Mouse (Mus musculus): ENCODE data around the gene Arhgap21.

The Arhgap21 gene

DNA sequence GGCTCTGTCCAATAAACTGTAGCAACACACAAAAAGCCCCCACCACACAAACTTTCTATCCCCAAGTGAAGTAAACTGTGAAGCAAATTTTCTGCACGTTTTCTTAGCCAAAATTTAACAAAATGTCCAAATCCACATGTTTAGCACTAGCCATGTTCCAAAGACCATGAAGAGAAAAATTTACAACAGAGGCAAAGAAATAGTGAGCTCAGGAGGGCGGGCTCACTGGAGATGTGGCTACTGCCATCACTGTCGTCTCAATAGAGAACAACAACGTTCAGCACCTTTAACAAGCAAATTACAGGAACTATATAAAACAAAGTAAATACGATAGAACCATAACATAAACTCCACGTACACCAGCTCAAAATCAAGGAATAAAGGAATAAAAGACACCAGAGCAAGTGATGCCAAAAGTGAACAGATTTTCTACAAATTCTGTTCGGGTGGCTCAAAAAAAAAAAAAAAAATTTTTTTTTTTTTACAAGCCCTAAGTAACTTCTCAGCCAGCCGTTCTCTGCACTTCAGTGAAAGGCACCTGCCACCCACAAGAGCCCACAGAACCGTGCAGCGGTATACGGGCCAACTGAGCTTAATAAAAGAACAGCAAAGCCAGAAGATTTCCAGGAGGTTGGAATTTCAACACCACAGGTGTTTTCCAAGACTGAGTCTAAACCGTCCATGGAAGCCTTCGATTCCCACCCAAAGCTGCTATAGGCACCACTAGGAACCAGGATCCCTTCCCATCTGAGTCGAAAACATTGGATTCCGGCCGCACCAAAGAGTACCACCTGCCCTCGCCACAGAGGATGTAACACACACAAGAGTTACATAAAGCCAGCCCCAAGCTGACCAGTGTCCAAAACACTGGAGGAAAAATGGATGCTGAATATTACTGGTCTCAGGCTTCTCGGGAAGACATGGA, 2.2 kb downstream of the Arhgap21 start:
- DNase-seq (ENCODE audit: low spot score in 2 of 2) = no peak

DNA sequence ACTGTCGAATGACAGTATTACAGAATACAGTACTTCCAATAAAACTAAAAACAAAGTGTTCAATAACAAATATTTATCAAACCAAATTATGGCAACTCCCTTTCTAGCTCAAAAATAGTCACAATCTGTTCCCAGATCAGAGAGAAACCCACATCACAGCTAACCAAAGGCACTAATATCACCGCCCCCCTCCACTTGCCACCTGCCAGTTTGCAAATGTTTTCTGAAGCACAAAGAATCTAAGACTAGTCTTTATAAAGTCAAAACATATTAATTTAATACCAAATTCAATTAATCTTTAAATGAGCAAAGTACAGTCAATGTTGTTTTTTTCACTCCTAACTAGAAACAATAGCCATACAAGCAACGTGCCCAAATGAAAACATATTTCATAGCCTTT, 3.3 kb downstream of the Arhgap21 start:
- DNase-seq (ENCODE audit: low spot score in 2 of 2) = no peak

GRCm38 (mm10) chr2:20964461-20964860, 4.2 kb downstream of the Arhgap21 start:
- no peak for DNase-seq (ENCODE audit: low spot score in 2 of 2)

DNA sequence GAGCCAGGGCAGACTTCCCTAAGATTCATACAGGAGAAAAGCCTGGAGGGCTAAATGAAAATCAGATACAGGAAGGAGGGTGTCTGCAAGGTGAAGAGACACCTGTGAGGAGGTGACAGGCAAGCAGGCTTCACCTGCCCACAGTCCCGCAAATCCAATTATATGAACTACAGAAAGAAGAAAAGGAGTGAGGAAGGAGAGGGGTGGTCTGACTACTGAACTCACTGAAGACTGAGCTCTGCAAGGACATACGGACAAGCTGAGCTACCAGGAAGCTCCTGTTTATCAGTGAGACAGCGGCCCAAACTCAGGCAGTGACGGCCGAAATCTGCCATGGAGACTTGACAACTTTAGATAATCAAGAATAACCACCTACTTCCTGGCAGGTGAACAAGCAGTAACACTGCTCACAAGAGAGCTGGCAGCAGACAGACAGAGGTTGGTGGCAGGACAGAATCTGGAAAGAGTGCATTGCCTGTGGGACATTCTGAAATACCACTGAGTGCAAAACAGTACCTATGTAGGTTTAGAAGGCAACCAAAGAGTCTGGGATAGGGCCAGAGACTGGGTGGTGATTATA, 5.4 kb downstream of the Arhgap21 start:
- DNase-seq (ENCODE audit: low spot score in 2 of 2) = no peak

GRCm38 (mm10) chr2:20962284-20962683, 6.4 kb downstream of the Arhgap21 start:
- DNase-seq (ENCODE audit: low spot score in 2 of 2) = no peak

- DNase-seq (ENCODE audit: low spot score in 2 of 2) = no peak
Measured at GRCm38 (mm10) chr2:20961825-20962224, 6.9 kb downstream of the Arhgap21 start.

DNA sequence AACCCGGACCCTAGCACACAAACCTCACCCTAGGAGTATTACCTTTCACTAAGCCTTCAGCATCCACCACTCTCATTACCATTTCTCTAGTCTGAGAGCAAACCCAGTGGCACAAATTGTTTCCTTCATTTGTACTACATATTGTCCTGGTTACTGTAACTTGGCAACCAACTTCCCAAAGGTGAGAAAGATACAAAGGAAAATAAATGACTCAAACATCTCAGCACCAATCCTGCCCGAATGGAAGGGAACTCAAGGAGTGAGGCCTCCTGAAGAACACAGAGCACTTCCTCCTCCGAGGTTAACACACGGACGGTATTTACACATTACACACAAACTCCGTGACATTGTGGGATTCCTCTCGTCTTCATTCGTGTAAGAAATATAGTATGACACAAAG, 7.4 kb downstream of the Arhgap21 start:
- DNase-seq (ENCODE audit: low spot score in 2 of 2) = no peak

DNA sequence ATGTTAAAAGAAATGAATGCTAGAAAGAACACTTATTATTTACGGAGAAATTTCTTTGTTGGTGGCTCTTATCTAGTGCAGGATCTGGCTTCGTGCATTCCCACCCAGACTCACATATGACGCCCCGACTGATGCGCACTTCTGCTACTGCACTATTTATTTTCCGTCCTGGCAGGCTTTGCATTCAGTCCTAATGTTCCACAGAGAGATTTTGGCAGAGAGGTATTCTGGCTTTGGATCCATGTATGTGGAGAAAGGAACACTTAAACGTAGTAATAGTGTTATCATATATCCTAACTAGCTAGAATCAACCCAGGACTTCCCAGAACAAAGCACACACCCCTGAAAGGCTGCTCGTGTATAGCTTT, 8.0 kb downstream of the Arhgap21 start:
- DNase-seq (ENCODE audit: low spot score in 2 of 2) = no peak

DNA sequence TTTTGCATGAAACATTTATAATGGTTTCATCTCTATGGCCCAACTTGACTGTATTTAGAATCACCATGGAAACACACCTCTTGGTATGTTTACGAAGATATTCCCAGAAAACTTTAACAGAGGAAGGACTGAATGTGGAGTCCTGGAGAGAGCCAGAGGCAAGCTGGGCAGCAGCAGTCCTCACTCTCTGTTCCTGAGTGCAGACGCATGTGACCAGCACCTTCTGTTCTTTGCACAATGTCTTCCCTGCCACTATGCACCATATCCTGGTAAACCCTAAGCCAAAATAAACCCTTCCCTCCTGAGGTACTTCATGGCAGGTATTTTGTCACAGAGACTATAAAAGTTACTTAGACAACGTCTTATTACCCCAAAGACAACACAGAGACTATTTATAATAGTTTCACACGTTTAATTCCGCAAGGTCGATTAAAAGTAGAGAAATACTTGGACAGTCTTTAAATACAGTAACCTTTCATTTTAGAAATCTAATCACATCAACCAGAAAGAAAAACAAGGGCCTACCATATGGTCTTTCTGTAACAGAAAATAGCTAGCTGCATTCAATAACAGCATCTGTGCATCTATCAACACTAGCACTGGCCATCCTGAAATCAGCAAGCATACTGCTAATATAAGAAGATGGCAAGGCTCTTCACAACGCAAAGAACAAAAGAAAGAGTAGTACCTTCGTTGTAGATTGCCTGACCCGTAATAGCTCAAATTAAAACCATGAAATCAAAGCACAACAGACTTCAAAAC, 8.6 kb downstream of the Arhgap21 start:
- DNase-seq (ENCODE audit: low spot score in 2 of 2) = no peak

DNA sequence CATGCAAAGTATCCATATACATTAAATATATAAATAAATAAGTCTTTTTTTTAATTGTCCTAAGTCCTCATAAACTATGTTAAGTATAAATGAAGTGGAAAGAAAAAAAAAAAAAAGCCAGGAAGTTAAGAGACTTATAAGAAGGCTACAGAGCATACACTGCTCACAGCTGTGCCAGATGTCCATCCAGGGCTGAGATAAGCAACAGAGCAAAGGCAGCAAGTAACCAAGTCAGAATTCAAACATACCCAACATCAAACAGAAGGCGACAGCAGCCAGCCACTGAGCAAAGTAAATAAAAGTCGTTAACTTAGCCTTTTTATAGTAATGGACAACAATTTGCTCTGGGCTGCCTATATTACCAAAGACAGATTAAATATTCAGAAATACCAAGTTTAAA, 9.6 kb downstream of the Arhgap21 start:
- no peak for DNase-seq (ENCODE audit: low spot score in 2 of 2)

DNA sequence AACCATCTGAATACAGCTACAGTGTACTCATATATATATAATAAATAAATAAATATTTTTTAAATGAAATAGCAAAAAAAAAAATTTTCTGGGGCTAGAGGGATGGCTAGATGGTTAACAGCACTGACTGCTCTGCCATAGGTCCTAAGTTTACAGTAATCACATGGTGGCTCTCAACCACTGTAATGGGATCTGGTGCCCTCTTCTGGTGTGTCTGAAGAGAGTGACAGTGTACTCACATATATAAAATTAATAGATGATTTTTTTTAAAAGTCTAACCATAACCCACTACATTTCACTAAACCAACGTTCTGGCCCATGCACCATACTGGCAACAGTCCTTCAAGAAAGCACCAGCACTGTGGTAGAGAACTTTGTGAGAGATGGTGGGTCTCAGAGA, 10.7 kb downstream of the Arhgap21 start:
- DNase-seq (ENCODE audit: low spot score in 2 of 2) = no peak

DNA sequence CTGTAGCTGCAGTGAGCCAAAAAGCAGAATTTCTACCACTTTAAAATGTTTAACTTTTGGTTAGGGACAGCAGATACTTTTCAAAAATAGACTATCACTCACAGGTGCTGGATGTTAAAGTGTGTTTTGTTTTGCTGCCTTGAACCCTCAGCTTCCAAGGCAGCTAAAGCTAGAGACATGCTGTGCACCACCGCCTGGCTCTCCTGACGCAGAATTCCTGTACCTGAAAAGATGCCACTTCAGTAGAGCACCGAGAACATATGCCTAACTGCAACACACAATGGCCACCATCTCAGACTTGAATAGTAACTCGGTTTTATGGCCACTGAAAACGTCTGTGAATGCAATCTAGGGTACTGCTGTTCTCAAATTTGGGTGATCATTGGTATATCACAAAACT, 12.0 kb downstream of the Arhgap21 start:
- no peak for DNase-seq (ENCODE audit: low spot score in 2 of 2)

GRCm38 (mm10) chr2:20955996-20956395, 12.7 kb downstream of the Arhgap21 start:
- no peak for DNase-seq (ENCODE audit: low spot score in 2 of 2)

GRCm38 (mm10) chr2:20955376-20955775, 13.3 kb downstream of the Arhgap21 start:
- DNase-seq (ENCODE audit: low spot score in 2 of 2) = no peak

GRCm38 (mm10) chr2:20952716-20953115, 16.0 kb downstream of the Arhgap21 start:
- DNase-seq (ENCODE audit: low spot score in 2 of 2) = no peak

- no peak for DNase-seq (ENCODE audit: low spot score in 2 of 2)
Measured at GRCm38 (mm10) chr2:20949168-20949567, 19.5 kb downstream of the Arhgap21 start.

- no peak for DNase-seq (ENCODE audit: low spot score in 2 of 2)
Measured at GRCm38 (mm10) chr2:20947036-20947435, 21.6 kb downstream of the Arhgap21 start.

- no peak for DNase-seq (ENCODE audit: low spot score in 2 of 2)
Measured at GRCm38 (mm10) chr2:20945596-20945995, 23.1 kb downstream of the Arhgap21 start.

- DNase-seq (ENCODE audit: low spot score in 2 of 2) = no peak
Measured at GRCm38 (mm10) chr2:20943730-20944454, 24.8 kb downstream of the Arhgap21 start.

DNA sequence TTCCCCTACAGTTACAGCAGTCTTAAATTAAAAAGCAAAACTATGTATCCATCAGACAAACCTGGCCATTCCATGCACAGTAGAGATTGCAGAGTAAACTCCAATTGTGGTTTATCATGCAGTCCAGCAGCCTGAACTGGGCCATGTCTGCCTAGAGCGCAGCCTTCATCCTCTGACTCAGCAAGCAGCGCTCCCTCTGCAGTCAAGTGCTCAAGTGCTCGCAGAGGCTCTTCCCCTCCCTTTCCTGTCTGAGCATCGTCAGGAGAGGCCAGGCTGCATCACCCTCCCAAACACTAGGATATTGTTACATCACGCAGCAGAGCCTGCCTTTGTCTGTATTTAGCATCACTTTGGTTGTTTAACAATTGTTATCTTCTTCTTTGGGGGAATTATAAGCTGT, 25.5 kb downstream of the Arhgap21 start:
- DNase-seq (ENCODE audit: low spot score in 2 of 2) = no peak

DNA sequence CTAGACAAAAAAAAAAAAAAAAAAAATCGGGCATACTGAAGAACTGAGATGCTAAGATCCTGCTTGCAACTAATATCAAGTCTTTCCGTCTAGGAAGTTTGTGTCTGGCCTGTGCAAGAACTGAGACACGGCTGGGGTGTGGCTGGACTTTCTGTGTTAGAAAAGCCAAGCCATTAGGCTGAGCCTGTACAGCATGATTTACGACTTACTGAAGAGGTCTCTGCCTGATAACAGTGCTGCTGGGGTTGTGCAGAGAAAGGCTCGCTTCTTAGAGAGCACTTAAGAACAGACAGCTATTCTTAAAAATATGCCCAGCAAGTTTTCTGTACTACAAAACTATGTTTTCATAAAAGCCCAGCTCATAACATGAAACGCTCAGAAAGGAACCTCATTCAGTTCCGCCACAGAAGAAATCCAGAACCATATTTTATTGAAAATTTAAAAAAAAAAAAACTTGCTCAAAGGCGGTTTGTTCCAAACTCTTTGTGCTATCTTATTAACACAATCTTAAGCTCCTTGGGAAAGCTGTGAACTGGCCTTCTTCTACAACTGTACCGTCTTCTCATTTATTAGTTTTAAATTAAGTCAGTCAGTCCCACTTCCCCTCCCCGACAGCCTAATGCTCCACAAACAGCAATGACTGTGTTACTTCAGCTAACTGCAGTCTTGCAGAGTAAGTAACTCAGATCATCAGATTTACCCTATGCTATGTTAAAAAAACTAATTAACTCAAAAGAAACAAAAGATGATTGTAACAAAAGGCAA, 26.1 kb downstream of the Arhgap21 start:
- DNase-seq (ENCODE audit: low spot score in 2 of 2) = no peak

Measured in frontal cortex, postnatal 25 days (tissue).